Mouse (Mus musculus): ENCODE results near the gene Cyp2c70. TPM values are rescaled to one million over a fixed set of nuclear protein-coding genes. Genes with fewer than 3 reads are reported as not detected.
"Not testable (repeated sequence)": the region's sequence is repeated elsewhere in the genome, so short reads cannot be mapped to it uniquely, and the experiment has no call there.

Gene Cyp2c70
- total RNA-seq (2021): under 1 TPM in 1 of 2 experiments, not detected in 1; 0.14 TPM

DNA sequence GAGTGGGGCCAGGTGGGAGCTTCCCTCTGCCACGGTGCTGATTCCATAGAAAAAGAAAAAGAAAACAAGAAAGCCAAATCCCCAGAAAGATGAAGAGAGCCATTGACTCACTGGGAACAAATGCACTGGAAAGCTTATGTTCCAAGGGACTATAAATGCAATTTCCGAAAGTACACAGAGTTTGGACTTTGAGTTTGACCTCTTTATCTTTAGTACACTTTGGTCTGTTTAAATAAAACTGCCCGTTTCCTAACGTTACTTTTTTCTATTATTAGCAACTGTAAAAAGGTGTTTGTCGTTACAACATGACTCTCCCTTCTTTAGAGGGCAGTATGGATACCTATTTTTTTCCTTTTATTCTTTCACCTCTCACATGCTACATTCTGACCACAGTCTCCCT is at the start of gene Cyp2c70:
TSS of gene Cyp2c70 (minus strand) at position 174 of the 400 bp plus-strand sequence.
- DNase-seq: no peak
- intact Hi-C loops (cut with DNase I): no loop called here

DNA sequence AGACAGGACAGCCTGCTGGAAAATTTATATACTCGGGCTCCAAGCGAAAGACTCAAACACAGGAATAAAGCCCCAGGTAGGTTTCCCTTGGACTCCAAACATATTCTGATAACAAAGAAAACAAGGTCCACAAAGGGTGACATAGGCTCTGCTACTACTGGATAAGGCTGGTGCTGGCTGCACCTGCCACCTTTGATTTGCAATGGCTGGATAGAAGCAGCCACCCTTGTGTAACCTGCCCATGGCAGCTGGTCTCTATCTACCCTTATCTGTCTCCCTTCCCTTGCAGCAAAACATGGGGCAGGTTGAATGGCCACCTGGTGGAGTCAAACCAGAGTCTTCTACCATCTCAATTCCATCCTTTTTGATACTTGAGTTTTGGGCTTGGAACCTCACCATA is 45.4 kb upstream of the Cyp2c70 start:
- intact Hi-C loops (cut with DNase I): loop anchor here (10.0 kb wide), 1 partner anchor 312 kb away; no protein-coding TSS in a partner anchor
- DNase-seq: no peak

DNA sequence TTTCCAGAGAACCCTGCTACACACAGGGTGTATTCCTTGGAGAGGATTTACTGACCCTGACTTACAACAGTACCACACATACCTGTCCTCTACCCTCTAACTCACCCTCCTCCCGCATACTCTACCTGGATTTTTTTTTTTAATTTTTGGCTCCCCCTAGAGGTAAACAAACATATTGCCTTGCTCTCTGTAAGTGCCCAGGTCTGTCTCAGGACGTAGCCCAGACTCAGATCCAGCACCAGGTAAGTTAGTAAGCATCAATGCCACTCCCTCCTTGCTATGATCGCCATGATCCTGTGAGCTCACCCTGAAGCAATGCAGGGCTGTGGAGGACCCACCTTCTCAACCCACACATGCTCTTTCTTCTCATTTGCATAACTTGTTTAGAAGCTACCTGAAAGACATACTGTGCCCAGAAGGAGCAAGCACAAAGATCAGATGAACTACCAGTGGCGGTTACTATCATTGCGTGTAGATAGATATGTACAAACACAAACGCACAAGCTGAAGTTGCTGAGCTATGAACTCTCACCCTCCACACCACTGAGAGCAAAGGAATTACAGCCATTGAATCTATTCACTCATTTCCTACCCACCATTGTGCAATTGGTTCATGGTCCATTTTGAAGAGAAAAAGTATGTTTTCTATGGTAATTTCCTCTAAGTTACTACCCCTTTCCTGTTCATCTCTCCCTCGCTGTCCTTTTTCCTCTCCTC is 44.9 kb upstream of the Cyp2c70 start:
- intact Hi-C loops (cut with DNase I): loop anchor here (10.0 kb wide), 1 partner anchor 313 kb away; no protein-coding TSS in a partner anchor
- no peak for DNase-seq

DNA sequence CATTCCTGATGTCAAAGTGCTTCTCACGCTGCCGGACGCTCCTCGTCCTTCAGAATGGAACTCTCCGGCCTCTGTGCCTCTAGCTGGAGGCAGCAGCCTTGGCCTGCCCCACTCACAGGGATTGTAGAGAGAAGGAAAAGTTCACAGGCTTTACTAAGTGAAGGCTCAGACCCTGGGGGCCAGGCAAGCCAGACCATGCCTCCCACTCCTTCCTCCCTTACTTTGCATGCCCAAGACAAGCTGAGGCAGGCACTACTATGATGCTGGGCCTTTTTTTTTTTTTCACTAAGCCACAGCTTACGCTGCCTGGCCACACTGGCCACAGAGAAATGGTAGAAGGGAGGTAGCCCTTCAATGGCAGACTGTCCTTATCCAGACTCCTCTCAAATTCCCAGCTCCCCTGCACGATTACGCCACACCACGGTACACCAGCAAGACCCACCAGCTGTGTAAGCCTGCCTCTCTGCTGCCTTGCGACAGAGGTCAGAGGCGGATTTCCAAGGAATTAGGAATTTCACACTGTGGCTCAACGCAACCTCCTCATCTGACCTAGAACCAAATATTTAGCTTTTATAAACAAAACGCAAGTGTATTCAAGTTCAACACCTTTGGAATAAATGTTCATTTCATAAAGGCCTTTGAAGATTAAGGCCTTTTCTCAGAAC is 44.1 kb upstream of the Cyp2c70 start:
- intact Hi-C loops (cut with DNase I): loop anchor here (10.0 kb wide), 1 partner anchor 314 kb away; no protein-coding TSS in a partner anchor
- no peak for DNase-seq

DNA sequence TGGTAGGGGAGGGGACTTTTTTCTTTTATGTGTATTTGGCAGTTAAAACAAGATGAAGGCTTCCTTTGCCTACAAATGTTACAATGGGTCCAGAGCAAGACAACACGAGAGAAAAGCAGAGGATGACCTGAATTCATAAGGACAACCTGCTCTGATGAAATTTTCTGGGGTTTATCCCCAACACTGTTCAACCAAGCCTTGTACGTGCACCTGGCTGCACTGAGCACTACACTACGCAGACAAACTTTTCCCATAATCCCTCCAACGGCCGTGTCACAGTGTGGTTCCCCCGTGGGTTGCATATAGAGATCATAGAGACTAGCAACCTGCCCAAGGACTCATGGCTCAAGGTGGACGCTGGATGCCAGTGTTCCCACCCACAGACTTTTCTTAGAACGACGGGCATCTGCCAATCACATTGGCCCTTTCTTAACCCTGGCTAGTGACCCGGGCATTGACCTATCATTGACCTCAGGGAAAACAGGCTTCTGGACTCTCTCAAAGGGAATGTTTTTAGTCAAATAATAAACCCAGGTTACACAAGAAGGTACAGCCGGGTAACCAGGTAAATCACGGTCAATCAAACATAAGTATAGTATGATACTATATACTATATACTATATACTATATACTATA is 39.5 kb upstream of the Cyp2c70 start:
- DNase-seq: no peak
- intact Hi-C loops (cut with DNase I): no loop called here

DNA sequence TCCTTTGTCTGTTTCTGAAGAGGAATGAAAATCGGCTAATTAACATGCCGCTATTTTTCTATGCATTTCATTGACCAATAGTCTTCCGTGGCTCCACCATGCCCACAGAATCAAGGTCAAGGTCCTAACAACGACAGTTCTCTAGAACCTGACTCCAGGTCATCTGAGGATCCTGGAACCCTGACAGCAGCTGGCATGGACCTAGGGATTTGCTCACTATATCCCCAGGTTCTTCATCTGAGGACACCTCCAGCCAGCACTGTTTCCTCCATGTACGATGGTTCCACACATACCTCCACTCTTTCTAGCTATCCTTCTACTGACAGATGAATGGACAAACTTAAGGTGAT is 38.6 kb upstream of the Cyp2c70 start:
- DNase-seq: peak in 1 of 2 experiments; percentile 33

DNA sequence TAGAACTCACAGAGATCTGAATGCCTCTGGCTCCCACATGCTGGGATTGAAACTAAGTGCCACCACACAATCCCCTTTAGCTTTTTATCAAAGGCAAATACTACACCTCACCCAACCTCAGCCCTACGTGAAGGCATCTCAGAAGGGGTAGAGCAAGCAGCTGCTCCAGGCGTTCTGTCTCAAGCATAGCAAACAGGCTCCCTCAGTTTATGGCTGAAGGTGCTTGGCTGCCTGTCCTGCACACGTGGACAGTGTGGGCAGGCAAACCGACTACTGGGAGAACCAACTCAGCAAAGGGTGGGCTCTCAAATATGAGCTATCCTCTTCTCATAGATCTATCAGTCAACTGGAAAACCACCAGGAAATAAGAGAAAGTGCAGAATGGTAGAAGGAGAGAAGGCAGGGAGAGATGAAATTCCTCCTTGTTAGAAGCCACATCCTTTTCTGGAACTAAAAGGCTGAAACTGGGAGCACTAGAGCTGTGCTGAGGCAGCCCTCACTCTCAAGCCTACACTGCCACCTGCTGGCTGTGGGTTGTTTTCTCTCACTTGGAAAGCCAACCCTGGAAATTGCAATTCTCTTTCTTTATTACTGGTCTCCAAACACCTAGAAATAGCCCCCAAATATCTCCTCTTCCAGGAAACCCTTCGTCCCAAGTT is 38.1 kb upstream of the Cyp2c70 start:
- intact Hi-C loops (cut with DNase I): loop anchor here (2.0 kb wide), 1 partner anchor 1244 kb away; no protein-coding TSS in a partner anchor
- peak; percentile 77 to 83 for DNase-seq

More for the DNA sequence above, 38.6 kb upstream of the Cyp2c70 start:
- intact Hi-C loops (cut with DNase I): loop anchor here (2.0 kb wide), 1 partner anchor 1245 kb away; no protein-coding TSS in a partner anchor

DNA sequence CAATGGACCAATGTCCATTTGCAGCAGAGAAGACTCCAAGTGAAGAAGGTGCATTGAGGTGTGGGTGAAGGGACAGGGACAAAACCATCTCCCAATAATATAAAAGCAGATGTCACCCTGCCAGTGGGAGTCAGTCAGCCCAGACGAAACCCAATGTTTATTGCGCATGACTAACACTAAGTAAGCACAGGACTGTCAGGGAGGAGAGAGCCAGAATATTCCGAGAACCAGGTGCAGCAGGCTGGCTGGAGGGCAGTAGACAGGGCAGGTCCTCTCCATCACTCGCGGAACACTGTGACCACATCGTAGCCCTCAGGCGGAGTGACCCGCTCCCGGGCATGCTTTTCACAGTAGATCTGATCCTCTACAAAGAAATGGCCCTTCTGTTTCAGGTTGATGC is 35.2 kb upstream of the Cyp2c70 start:
- intact Hi-C loops (cut with DNase I); DNase-seq: not testable (repeated sequence)

DNA sequence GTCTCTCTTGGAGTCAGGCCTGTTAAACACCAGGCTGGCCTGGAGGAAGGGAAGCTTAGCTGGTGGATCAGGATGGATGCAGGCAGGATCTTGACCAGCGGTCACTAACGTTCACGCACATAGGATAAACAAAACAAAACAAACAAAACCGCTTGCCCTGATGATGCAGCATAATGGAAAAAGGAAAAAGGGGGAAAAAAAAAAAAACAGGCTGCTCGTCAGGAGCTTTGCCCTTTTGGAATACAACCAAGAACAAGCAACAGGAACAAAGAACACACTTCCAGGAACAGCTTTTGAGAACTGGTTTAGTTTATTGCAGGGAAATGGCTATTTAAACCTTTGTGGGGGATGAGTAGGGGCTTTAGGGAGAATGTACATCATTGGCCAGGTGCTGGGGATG is 33.7 kb upstream of the Cyp2c70 start:
- intact Hi-C loops (cut with DNase I): no loop called here
- DNase-seq: no peak

DNA sequence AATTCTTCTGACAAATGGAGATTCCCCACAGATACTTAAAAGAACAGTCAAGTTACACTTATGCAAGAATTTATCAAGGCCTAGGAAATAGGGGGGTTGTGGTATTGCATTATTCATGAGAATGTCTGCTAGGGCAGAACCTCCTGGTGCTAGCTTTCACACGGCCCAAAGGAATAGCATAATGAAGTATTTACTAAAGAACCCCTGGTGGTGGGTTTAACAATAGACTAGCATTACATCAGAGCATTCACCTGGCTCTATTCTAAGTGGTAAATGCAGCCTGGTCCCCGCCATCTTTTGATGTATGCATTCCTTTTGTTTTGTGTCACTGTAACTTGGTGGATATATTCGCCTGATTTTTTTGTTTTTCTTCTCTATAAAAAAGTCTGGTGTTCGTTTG is 15.8 kb upstream of the Cyp2c70 start:
- DNase-seq; intact Hi-C loops (cut with DNase I): not testable (repeated sequence)

DNA sequence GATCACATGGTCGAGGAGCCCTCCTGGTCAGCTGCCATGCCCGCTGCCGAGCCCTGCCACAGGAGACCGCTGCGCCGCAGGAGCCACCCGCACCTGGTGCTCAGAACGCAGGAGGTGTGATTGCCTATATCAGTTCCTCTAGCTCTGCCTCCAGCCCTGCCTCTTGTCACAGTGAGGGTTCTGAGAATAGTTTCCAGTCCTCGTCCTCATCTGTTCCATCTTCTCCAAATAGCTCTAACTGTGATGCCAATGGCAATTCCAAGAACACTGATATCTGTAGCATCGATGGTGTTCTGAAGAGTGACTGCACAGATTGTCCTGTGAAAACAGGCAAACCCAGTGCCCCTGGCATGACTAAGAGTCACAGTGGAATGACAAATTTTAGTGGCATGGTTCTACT is 3.5 kb upstream of the Cyp2c70 start:
- DNase-seq: no peak
- intact Hi-C loops (cut with DNase I): no loop called here

DNA sequence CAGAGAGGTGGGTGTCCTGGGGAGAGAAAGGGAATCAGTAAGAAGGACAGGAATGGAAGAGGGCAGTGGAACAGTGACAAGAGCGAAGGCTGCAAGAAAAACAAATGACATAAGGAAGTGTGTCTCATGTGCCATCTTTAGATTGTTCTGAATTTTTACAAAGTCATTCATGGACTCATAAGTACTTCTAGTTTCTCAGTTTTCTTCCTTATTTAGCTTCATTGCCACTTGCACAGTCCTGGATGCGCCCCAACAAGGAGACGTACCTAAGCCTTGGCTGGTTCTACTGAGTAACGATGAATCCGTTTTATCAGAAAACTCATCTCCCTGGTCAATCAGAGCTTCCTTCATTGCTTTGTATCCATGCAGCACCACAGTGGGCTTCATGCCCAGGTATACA is 3.5 kb downstream of the Cyp2c70 start:
- intact Hi-C loops (cut with DNase I): no loop called here
- DNase-seq: no peak

DNA sequence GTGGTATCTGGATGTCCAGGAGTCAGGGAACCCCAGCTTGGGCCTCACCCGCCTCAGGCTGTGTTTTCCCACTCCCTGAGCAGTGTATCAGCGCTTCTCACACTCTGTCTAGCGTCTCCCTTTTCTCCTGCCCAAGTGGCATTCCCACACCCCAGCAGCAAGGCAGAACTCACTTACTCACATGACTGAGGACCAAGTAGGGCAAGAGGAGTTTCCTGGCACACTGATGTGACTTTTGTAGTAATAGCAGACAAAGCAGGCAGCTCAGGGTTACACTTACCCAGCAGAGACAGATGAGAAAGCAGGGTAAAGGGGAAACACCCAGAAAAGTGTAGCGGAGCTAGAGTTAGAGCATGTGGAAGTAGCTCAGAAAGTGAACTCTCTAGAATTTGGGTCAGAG is 8.8 kb downstream of the Cyp2c70 start:
- no peak for DNase-seq
- intact Hi-C loops (cut with DNase I): no loop called here

DNA sequence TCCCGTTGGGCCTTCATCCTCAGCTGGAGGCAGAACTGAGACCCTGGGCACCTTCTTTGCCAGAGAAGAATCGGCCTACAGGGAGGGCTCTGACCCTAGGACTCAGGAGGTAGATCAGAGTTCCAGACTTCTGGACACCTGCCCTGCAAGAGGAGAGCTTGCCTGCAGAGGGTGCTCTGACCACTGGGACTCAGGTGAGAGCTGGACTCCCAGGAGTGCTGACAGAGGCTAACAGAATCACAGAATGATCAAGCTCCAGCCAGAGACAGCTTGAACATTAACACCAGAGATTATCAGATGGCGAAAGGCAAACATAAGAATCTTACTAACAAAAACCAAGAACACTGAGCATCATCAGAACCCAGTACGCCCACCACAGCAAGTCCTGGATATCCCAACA is 18.7 kb downstream of the Cyp2c70 start:
- intact Hi-C loops (cut with DNase I): not testable (repeated sequence)

DNA sequence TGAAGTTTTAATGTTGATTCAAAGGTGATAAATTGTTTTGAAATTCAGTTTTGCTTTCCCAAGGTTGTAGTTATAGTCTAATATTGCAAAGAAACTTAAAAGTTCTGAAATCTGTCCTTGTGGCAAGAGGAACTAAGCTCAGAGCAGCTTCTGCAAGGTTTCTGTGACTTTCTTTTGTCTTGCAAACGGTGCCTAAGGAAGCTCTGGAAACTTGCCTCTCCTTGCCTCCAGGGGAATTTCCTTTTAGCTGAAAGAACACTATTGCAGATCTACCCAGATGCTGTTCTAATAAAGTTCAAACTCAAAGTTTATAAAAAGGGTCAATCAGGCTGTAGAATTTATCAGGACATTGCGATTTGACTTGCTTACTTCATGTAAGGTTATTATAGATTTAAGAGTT is 60.1 kb downstream of the Cyp2c70 start:
- intact Hi-C loops (cut with DNase I); DNase-seq: not testable (repeated sequence)

More for the DNA sequence above, 18.7 kb downstream of the Cyp2c70 start:
- not testable (repeated sequence) for DNase-seq

DNA sequence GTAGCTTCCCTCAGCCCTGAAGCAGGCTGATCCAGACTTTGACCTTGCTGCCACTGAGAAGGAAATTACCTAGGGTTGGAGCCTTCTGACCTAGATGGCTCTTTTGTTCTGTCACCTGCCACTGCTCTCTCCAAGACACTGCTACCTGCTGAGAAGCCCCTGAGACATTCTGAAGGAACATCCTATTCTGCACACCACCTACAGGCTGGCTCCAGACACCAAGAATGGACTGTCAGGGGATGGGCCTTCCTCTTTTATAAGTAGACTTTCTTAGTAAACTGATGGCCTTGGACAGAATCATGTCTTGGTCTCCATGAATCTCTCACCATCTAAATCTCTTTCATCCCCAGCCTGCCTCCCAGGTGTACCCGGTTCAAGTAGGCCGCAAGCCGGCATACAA is 62.0 kb downstream of the Cyp2c70 start:
- intact Hi-C loops (cut with DNase I); DNase-seq: not testable (repeated sequence)

DNA sequence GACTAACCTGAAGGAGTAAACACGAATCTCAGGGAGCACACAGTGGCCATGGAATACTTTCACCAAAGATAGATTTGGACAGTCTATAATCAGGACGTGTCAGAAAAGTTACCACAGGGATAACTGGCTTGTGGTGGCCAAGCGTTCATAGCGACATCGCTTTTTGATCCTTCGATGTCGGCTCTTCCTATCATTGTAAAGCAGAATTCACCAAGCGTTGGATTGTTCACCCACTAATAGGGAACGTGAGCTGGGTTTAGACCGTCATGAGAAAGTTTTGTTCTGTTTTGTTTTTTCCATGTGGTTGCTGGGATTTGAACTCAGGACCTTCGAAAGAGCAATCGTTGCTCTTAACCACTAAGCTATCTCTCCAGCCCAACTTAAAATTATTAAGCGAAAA is 67.5 kb downstream of the Cyp2c70 start:
- intact Hi-C loops (cut with DNase I); DNase-seq: not testable (repeated sequence)
